Mouse (Mus musculus) E14TG2a.4 (cell line): ENCODE data around the gene Zfp983.
A peak's percentile ranks its signal among the peaks of the same experiment; 100 is the strongest.
"Not testable (repeated sequence)": the region's sequence is repeated elsewhere in the genome, so short reads cannot be mapped to it uniquely, and the experiment has no call there.

Experiments
- H3K27me3 ChIP-seq: 2 replicates; pipeline ENCODE4 v1.6.1; 2014; ENCODE audit warnings: low read length, control low read depth; ENCODE audit not compliant: insufficient read depth
- H3K36me3 ChIP-seq: 2 replicates; pipeline ENCODE4 v1.6.1; 2014; ENCODE audit warnings: low read length, control low read depth; ENCODE audit not compliant: insufficient read depth
- H3K4me1 ChIP-seq: replicated peaks from 2 replicates; pipeline ENCODE4 v1.6.1; 2014; ENCODE audit warnings: low read depth, low read length, control low read depth
- H3K4me3 ChIP-seq: replicated peaks from 2 replicates; pipeline ENCODE4 v1.5.1; 2014; ENCODE audit warnings: mild to moderate bottlenecking, low read length
- H3K9me3 ChIP-seq: 2 replicates; pipeline ENCODE4 v1.6.1; 2014; ENCODE audit warnings: low read length, control low read depth
- CTCF ChIP-seq: conservative IDR thresholded peaks from 2 replicates; pipeline ENCODE4 v1.5.1; 2014; ENCODE audit warnings: low read length
- NANOG ChIP-seq: IDR thresholded peaks from 2 replicates; pipeline ENCODE4 v1.6.1; 2014; ENCODE audit warnings: borderline replicate concordance, low read length, mixed read lengths
- POU5F1 ChIP-seq: IDR thresholded peaks from 2 replicates; pipeline ENCODE4 v1.6.1; 2014; ENCODE audit warnings: low read length, borderline replicate concordance

The Zfp983 gene

DNA sequence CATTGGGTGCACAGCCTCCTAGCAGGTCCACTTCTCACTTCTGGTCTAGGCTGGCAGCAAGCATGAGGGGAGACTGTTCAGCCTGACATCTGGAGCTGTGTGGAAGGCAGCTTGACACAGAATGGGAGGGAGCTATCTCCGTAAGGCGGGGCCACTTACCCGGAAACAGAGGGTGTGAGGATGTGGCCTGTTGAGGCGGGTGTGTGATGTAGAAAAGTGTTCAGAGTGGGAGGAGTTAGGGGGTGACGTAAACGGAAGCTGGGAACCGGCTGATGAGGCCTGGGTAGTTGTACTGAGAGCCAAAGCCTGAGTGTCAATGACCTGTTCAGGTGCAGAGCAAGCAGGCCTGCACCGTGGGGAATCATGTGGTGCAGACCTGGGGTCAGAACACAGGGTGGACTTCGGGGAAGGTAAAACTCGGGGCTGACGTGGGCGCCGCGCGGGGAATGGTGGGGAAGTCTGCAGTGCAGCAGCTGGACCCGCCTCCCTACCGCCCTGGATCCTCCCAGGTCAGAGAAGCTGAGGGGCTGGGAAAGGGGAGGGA lies at the start of gene Zfp983:
Gene Zfp983 (plus strand): TSS at position 261 of the 544 bp plus-strand sequence.
- not testable (repeated sequence) for H3K36me3 ChIP-seq, H3K27me3 ChIP-seq, H3K9me3 ChIP-seq
- Histone ChIP-seq H3K4me3 (peak within 1 kb of the TSS; percentile 75), H3K4me1 (peaks cover 12% of the 10 kb centered on the region)

- no peaks in the 10 kb centered on the region for H3K27me3 ChIP-seq
- TF ChIP-seq POU5F1 (no peak), NANOG (no peak), CTCF (no peak)
- peaks cover 10% of the 10 kb centered on the region for H3K9me3 ChIP-seq
- peaks cover 12% of the 10 kb centered on the region for H3K4me1 ChIP-seq
- no peaks in the 10 kb centered on the region for H3K36me3 ChIP-seq
- H3K4me3 ChIP-seq: no peak overlapping the region
Measured at GRCm38 (mm10) chr17:21616356-21616755, 34.1 kb upstream of the Zfp983 start.

- Histone ChIP-seq H3K4me1 (peaks cover 12% of the 10 kb centered on the region), H3K9me3 (peaks cover 10% of the 10 kb centered on the region), H3K36me3 (no peaks in the 10 kb centered on the region), H3K27me3 (no peaks in the 10 kb centered on the region), H3K4me3 (peak overlapping the region; percentile 35; the same call in 1 of the 2 replicates)
- no peak for TF ChIP-seq NANOG
- no peak for TF ChIP-seq CTCF
- TF ChIP-seq POU5F1: no peak
Measured at GRCm38 (mm10) chr17:21617352-21617751, 33.1 kb upstream of the Zfp983 start.

DNA sequence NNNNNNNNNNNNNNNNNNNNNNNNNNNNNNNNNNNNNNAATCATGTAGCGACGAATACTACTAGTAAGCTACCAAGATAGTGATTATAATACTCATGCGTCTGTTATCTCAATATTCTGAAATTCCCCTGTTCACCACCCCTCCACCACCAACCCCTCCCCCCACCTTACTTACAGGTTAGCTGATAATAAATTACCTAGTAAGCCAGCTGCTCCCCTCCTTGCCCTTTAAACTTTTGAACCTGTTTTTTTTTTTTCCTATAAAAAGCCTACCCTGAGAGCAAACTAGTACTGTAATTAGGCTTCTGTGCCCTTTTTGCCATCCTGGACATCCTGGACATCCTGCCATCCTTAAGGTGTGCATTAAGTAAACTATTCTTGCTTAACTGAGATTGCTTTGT lies 26.8 kb upstream of the Zfp983 start:
- H3K27me3 ChIP-seq: no peaks in the 10 kb centered on the region
- H3K4me1 ChIP-seq: no peaks in the 10 kb centered on the region
- H3K36me3 ChIP-seq: no peaks in the 10 kb centered on the region
- H3K9me3 ChIP-seq: no peaks in the 10 kb centered on the region
- TF ChIP-seq POU5F1 (no peak), NANOG (no peak), CTCF (no peak)
- no peak overlapping the region for H3K4me3 ChIP-seq

DNA sequence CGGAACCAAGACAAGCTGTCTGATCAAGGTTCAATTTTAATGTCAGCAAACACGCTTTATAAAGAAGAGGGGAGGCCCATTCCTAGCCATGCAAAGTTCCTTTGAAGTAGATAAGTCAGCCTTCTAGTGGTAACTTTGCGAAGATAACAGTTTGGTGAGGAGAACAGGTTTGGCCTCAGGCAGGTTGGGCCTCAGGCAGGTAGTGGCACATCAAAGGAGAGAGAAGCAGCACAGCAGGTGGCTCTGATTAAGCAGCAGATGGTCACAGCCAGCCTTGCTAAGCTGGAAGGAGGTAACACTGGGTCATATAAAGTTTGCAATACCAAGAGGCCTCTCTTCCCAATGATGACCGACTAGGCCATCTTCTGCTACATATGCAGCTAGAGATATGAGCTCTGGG lies 14.7 kb upstream of the Zfp983 start:
- not testable (repeated sequence) for H3K27me3 ChIP-seq, H3K9me3 ChIP-seq, H3K4me1 ChIP-seq, H3K36me3 ChIP-seq, H3K4me3 ChIP-seq

DNA sequence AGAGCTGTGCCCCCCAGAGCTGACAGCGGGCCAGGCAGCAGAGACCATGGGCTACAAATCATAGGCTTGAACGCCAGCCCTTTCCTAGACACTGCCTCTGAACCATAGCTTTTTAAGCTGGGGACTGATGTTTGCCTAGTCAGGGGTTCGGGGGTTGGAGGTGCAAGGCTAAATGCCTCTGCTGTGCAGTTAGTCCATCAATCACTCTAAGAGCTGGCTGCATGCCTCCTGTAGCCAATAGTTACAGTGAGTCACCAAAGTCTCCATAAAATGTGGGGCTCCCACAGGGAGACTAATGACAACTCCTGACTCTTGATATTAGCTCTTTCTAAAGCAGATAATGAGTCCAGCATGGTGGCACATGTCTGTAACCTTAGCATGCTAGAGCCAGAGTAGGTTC lies 1.6 kb upstream of the Zfp983 start:
- H3K9me3 ChIP-seq: peaks cover 6% of the 10 kb centered on the region
- no peak overlapping the region for H3K4me3 ChIP-seq
- TF ChIP-seq NANOG: no peak
- no peak for TF ChIP-seq POU5F1
- no peak for TF ChIP-seq CTCF
- H3K36me3 ChIP-seq: no peaks in the 10 kb centered on the region
- H3K27me3 ChIP-seq: no peaks in the 10 kb centered on the region
- peaks cover 12% of the 10 kb centered on the region for H3K4me1 ChIP-seq

DNA sequence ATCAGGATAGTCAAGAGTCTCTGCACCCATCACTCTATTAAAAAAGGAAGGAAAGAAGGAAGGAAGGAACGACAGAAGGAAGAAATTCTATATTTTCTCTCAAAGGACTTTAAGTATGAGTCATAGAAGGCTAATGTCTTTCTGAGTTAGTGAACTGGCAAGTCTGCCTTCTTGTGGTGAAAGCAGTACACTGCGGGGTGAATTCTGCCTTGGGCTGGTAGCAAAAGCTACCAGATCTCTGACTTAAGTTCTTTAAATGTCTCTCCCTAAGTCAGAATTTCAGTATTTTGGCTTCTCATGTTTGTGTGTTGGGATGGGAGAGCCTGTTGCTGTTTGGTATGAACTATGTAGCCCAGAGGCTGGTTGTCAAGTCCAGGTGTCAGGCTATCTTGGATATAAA lies 488 bp upstream of the Zfp983 start:
- H3K4me1 ChIP-seq: peaks cover 12% of the 10 kb centered on the region
- no peaks in the 10 kb centered on the region for H3K27me3 ChIP-seq
- H3K4me3 ChIP-seq: peak overlapping the region; percentile 75
- H3K36me3 ChIP-seq: no peaks in the 10 kb centered on the region
- H3K9me3 ChIP-seq: peaks cover 5% of the 10 kb centered on the region
- TF ChIP-seq NANOG (no peak), POU5F1 (no peak), CTCF (peak; percentile 70)

DNA sequence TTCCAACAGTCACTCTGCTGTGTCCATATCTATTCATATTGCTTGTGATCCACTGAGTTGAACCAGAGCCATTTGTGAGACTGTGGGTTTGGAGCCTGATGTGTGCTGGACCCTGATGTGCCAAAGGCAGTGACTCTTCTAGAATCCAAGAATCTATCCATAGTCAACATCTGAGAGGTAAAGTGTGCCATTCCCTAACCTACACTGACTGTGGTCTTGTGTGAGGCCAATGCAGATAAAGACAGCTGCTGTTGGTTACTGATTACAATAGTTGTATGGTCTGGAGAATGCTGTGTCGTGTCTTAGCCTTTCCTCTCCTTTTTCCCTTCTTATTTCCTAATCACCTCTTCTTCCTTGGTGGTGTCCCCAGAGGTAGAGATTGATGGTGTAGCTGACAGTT lies 28.4 kb downstream of the Zfp983 start:
- H3K27me3 ChIP-seq, H3K4me1 ChIP-seq, H3K4me3 ChIP-seq, H3K9me3 ChIP-seq, H3K36me3 ChIP-seq: not testable (repeated sequence)

GRCm38 (mm10) chr17:21679273-21680018 lies 29.0 kb downstream of the Zfp983 start:
- TF ChIP-seq POU5F1 (no peak), NANOG (no peak), CTCF (peak; percentile 86)
- H3K27me3 ChIP-seq: no peaks in the 10 kb centered on the region
- no peaks in the 10 kb centered on the region for H3K9me3 ChIP-seq
- peak overlapping the region; percentile 79 for H3K4me3 ChIP-seq
- H3K4me1 ChIP-seq: peaks cover 5% of the 10 kb centered on the region; the same call in 1 of the 2 replicates
- H3K36me3 ChIP-seq: no peaks in the 10 kb centered on the region

- H3K9me3 ChIP-seq, H3K27me3 ChIP-seq, H3K4me1 ChIP-seq, H3K36me3 ChIP-seq: not testable (repeated sequence)
- peak overlapping the region; percentile 79 for H3K4me3 ChIP-seq
Measured at GRCm38 (mm10) chr17:21680019-21680376, 29.6 kb downstream of the Zfp983 start.
